Mouse (Mus musculus) brain, embryonic 18.5 days (tissue): Measurements from ENCODE around the gene Snap29.

Experiments used
- DNase-seq: peaks from one replicate; pipeline ENCODE4 v3.0.0-alpha.2; 2012; ENCODE audit warnings: low read depth, low spot score

Snap29 gene

DNA sequence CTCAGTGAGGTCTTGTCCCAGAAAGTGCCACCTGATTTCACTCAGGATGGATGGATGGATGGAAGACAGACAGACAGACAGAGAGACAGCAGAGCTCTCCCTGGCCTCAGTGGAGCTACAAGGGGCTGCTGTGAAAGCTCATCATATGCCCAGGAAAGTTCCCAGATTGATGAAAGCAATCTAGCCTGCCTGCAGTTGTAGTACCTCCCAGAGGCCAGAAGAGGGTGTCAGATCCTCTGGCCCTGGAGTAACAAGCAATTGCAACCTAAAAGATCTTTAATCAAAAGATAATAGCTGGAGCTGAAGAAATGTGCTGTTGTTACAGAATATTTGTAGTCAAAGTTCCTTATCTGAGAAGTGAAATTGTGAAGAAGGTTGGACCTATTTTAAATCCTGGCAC, 68.3 kb downstream of the Snap29 start:
- no peak for DNase-seq

GRCm38 (mm10) chr16:17474761-17475160, 69.0 kb downstream of the Snap29 start:
- no peak for DNase-seq

GRCm38 (mm10) chr16:17475326-17475725, 69.5 kb downstream of the Snap29 start:
- no peak for DNase-seq

DNA sequence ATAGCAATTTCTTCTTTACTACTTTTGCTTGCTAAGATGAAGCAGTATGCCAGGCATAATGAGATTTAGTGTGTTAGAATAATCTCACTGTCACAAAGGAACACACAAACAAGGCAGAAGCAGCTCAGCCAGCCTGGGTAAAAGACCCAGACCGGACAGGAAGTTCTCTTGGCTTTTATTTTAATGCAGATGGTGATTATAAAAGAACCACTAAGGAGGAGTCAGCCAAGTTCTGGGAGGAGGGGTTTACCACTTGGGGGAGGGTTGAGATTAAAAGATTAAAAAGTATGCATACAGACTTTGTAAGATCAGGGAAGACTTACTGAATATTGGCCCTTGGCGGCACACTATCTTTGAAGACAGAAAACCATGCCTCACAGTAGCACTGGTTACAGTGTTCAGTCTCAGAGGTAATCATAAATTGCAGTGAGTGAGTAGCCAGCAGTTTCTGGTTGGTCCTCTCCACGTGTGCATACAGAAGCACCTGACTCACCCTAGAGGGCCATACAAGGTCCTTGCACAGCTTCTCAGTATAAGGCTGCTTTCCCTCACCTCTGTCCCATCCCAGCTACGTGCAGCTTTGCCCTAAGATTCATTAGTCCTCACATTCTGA, 72.7 kb downstream of the Snap29 start:
- DNase-seq: no peak
